Mouse (Mus musculus): ENCODE data around the gene Uggt2. TPM values are rescaled to one million over a fixed set of nuclear protein-coding genes. Genes with fewer than 3 reads are reported as not detected.

Uggt2 gene
- total RNA-seq, 2 experiments from 2014 or later, result 30.7 to 42.1 TPM

DNA sequence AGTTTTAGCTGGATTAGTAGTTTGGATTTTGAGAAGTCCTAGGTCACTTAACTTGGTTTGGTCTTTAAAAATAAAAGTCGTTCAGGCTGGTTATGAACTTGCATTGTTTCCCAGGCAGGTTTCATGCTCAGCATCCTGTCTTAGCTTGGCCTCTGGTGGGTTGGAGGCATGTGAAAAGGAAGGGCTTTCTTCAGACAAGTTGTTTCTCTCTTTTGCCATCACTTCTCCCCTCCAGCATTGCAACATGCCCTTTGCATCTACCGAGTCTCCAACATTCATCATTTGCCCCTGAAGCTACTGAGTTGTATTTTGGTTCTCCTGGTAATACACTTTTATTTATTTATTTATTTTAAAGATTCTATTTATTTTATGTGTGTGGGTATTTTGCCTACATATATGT is 154.5 kb downstream of the Uggt2 start:
- intact Hi-C loops (cut with DNase I), result no loop called here
- no peak for DNase-seq (ENCODE audit: extremely low spot score in 1 of 2, low spot score in 2 of 2)

DNA sequence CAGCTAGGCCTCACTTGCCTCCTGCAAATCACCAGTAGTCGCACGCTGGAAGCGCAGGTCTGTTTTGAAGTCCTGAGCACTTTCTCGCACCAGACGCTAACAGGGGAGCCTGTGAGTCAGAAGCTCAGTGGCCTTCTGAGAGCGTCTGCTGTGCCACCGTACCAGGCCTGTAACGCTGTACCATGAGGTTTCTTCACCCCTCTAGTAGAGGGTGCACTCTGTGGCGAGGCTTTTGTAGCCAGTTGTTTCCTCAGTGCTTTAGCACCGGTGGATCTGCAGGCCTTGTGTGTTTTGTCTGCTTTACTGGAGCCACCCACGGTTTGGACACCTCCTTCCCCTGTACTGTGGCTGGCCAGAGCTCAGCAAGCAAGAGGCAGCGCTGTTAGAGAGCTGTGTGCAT is 157.2 kb downstream of the Uggt2 start:
- DNase-seq (ENCODE audit: extremely low spot score in 1 of 2, low spot score in 2 of 2), result no peak

DNA sequence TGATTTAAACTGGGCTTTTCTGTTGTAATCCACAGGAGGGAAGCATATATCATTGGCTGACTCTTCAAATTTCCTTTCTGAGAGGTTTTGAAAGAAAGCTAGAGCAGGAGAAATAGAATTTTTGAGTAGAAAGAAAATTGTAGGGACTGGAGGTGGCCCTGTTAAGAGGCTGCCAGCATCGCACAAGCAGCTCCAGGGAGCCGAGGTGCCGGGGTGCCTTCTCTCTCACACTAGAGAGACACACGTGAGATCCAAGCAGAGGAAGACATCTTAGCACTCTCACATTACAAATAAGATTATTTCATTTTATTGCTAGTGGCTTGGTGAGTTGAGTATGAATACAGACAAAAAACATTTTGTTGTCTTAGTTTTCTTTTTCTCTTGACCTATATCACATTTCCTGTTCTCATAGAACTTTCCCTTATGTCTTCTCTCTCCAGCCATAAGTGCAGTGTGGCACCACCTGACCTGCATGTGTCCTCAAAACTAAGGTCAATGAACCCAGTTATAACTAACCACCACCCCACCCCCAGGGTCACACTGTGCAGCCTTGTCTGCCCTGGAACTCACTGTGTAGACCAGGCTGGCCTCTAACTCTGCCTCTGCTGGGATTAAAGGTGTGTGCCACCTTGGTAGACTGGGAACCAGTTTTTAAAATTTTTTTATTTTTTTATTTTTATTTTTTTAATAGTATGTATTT is 158.3 kb downstream of the Uggt2 start:
- intact Hi-C loops (cut with DNase I), result no loop called here
- DNase-seq (ENCODE audit: extremely low spot score in 1 of 2, low spot score in 2 of 2), result no peak

More for the DNA sequence above, 157.2 kb downstream of the Uggt2 start:
- intact Hi-C loops (cut with DNase I), result no loop called here

DNA sequence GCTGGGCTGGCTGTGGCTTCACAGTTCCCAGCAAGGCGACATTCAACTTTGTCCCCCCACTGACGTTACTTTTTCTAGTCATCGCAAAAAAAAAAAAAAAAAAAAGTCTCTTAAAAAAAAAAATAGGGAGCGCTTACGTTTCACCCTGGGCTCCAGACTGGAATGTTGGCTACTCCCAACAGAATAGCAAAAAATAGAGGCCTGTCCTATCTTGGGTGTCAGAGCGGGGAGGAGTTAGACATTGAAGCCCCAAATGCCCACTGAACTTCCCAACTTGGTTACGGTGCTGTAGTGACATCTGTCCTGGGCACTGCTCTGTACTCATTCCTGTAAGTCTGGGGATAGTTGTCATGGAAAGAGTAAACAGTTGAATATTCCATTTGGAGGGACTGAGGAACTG is 160.7 kb downstream of the Uggt2 start:
- intact Hi-C loops (cut with DNase I), result no loop called here
- no peak for DNase-seq (ENCODE audit: extremely low spot score in 1 of 2, low spot score in 2 of 2)

DNA sequence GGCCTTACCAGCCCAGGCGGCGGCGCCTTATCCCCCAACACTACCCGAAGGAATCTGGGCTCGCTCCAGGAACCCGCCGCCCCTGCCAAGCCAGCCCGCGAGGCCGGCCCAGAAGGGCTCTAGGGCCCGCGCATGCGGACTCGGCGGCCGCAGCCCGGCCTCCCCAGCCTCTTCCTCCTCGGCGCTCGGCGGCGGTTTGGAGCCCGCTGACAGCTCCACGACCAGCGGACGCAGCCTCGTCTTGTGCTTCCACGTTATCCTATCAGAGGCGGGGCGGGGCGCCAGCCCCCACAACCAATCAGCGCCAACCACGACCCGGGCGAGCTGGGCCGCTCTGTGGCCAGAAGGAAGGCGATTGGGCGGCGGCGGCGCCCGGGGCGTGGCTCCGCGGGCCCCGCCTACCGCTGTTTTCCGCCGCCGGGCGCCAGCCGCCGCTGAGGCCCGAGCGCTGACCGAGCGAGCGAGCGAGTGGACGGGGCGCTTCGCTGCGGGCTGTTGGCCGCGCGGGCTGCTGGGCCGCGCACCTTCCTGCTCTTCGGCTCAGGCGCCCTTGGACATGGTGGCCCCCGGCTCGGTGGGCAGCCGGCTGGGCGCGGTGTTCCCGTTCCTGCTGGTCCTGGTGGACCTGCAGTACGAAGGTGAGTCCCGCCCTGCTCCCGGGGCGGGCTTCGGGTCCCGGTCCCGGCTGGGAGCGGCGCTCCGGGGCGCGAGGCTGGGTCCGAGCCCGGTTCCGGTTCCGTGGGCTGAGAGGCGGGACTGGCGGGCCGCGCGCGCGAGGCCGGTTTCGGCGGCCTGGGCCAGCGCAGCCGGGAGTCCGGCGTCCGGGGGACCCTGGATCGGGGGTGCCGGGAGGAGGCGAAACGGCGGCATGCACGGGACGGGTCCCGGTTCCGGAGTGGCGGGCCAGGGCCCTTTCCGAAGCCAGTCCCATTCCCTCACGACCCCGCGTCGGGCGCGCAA is 161.4 kb downstream of the Uggt2 start, which contains the start of gene Dnajc3:
Gene Dnajc3, plus strand, starts transcription at position 444 of the 960 bp plus-strand sequence.
- intact Hi-C loops (cut with DNase I), result loop anchor here (1.0 kb wide), 1 partner anchor 15 kb away; no protein-coding TSS in a partner anchor

DNA sequence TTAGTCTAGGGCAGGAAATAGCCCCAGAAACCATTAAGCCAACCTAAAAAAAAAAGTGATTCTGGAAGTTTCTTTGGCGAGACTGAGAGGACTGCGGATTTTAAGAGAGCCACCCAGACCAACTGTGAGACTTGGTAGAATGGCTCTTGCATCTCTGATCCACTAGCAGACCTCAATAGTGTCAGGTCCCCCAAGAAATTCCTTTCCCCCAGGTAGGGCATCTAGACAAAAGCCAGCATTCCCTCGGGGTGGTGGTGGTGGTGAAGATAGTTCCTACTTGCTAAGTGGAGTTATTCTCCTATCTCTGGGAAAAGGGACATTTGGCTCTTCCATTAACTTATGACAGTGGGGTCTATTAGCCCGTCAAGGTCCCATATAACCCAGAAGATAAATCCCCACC is 162.3 kb downstream of the Uggt2 start:
- DNase-seq (ENCODE audit: extremely low spot score in 1 of 2, low spot score in 2 of 2), result no peak
- intact Hi-C loops (cut with DNase I), result loop anchor here (1.0 kb wide), 1 partner anchor 14 kb away; no protein-coding TSS in a partner anchor

More for the DNA sequence above, 161.4 kb downstream of the Uggt2 start, which contains the start of gene Dnajc3:
- DNase-seq (ENCODE audit: extremely low spot score in 1 of 2, low spot score in 2 of 2), result peak; percentile 100

DNA sequence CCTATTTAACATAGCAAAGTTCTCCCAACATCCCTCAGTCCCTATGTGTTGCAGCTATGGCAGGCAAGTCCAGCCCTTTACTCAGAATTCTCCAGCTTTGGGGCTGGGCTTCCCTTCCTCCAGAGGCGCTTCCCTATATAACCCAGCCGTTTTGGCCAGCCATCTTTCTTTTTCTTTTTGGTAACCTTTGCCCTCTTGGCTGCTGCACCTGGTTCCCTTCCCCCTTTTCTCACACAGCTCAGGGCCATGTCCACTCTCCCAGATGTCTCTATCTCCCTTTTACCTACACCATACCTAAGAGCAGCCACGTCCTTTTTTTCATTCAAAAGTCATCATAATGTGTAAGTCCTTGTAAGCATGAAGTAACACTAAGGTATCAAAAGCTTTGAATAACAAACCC is 163.0 kb downstream of the Uggt2 start:
- intact Hi-C loops (cut with DNase I), result no loop called here
- no peak for DNase-seq (ENCODE audit: extremely low spot score in 1 of 2, low spot score in 2 of 2)

Other genes starting within 250 kb of the Uggt2 start
- 100 to 1,000 TPM; 137 to 145 TPM for gene Dzip1, start 174.0 kb downstream of the Uggt2 start, total RNA-seq (2021)
- 10 to 100 TPM; 25.3 to 26.2 TPM for gene Dnajc3, start 161.5 kb downstream of the Uggt2 start, total RNA-seq (2021)
- gene Hs6st3, start 38.9 kb upstream of the Uggt2 start, total RNA-seq (2021), result 10 to 100 TPM; 91.9 to 95.5 TPM

Data from left cerebral cortex, postnatal 10 days (tissue).